Mouse (Mus musculus): ENCODE measurements around the gene Plcd4.

- TF ChIP-seq MEF2A (IDR thresholded peaks at IDR 0.05; ENCODE audit: extremely low read depth, insufficient replicate concordance, low read depth, low read length, poor library complexity, severe bottlenecking) (no peak), ZNF384 (IDR thresholded peaks at IDR 0.05; ENCODE audit: low read depth, low read length) (no peak), POLR2A (IDR thresholded peaks at IDR 0.05; ENCODE audit: control insufficient read depth in 1 of 2, insufficient read depth in 1 of 2, low read depth in 1 of 2, low read length in 2 of 2, poor library complexity in 1 of 2) (no peak), CHD2 (IDR thresholded peaks at IDR 0.05; ENCODE audit: low read length) (no peak), MXI1 (IDR thresholded peaks at IDR 0.05; ENCODE audit: low read depth, low read length) (no peak), CTCF (IDR thresholded peaks at IDR 0.05 in 2 of 3, conservative IDR thresholded peaks at IDR 0.05 in 1 of 3; ENCODE audit: control insufficient read depth in 1 of 3, insufficient read depth in 1 of 3, low read depth in 2 of 3, low read length in 3 of 3, poor library complexity in 1 of 3, severe bottlenecking in 1 of 3) (no peak), POLR2AphosphoS5 (IDR thresholded peaks at IDR 0.05; ENCODE audit: borderline replicate concordance, low read depth, low read length) (no peak), ELF1 (IDR thresholded peaks at IDR 0.05; ENCODE audit: low read depth, low read length) (no peak), BHLHE40 (IDR thresholded peaks at IDR 0.05; ENCODE audit: borderline replicate concordance, low read depth, low read length) (no peak), ZC3H11A (IDR thresholded peaks at IDR 0.05; ENCODE audit: low read depth, low read length) (no peak), RAD21 (IDR thresholded peaks at IDR 0.05; ENCODE audit: low read depth, low read length) (no peak), HCFC1 (IDR thresholded peaks at IDR 0.05; ENCODE audit: low read depth, low read length) (no peak)
Observed at GRCm38 (mm10) chr1:74528589-74528988, 14.1 kb upstream of the Plcd4 start.
